Mouse (Mus musculus): ENCODE measurements at regions not wholly inside any gene's neighbourhood (a gene's known extent, or its start where the extent isn't known, plus 50 kb on each side); places are given as distances from the start of the nearest gene placed in this dataset.

DNA sequence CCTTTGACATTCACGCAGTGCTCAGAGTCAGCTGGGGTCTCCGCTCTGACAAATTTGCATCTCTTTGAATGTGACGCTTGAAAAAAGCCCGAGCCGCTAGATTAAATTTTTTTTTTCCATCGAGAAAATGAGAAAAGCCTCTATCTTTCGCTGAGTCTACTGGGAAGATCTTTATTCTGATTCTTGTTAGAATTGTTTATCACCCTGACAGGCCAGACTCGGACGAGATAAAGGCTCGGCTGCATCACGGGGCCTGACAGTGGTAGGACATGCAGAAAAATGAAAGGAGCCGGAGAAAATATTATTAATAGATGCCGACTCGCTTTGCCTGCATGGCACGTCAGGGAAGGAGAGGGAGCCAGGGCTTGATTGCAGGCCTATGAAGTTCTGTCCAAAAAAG, 616.8 kb downstream of the Vrk1 start:
- no peak overlapping the region for H3K4me2 ChIP-seq
- H3K27me3 ChIP-seq (ENCODE audit: control insufficient read depth, insufficient read depth, low read length), result no peaks in the 10 kb centered on the region
- 56% methylated on average over 15 of the region's 15 CpGs for WGBS
- no peak overlapping the region for H3K27ac ChIP-seq (ENCODE audit: low read depth, low read length)
- ATAC-seq (ENCODE audit: low FRiP score) (no peak), DNase-seq (ENCODE audit: low spot score, missing footprints) (peak; percentile 49)
- H3K9me3 ChIP-seq (ENCODE audit: control insufficient read depth, low read length), result no peaks in the 10 kb centered on the region
- no peak overlapping the region for H3K9ac ChIP-seq (ENCODE audit: low read length)
- H3K4me3 ChIP-seq (ENCODE audit: low read depth, low read length), result no peak overlapping the region
- no peaks in the 10 kb centered on the region for H3K36me3 ChIP-seq (ENCODE audit: control insufficient read depth, insufficient read depth, low read length)
- H3K4me1 ChIP-seq (ENCODE audit: control insufficient read depth, insufficient read depth, low read length), result 0 out of 2 replicates have a peak, but pooled peaks cover 2% of the 10 kb centered on the region

DNA sequence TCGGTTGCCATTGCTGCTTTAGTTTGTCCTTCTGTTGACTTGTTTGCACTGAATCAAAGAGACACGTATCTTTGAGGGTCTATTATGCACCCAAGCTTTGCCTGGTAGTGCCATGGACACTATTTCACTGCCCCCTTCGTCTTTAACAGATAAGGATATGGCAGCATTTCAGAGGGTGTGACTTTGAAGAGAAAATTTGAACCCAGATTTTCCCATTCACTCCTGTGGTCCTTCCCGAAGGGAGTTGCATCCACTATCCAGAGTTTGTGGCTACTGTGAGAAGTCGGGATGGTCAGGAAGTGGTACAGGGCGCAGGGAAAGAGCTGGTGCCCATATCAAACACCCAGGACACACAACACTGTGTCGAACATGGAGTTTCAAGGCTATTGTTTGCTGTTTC, 622.5 kb downstream of the Vrk1 start:
- DNase-seq (ENCODE audit: low spot score, missing footprints) (no peak), ATAC-seq (ENCODE audit: low FRiP score) (no peak)
- WGBS, result 84% methylated on average over 7 of the region's 7 CpGs
- H3K9me3 ChIP-seq (ENCODE audit: control insufficient read depth, low read length), result no peaks in the 10 kb centered on the region
- no peaks in the 10 kb centered on the region for H3K36me3 ChIP-seq (ENCODE audit: control insufficient read depth, insufficient read depth, low read length)
- H3K9ac ChIP-seq (ENCODE audit: low read length), result no peak overlapping the region
- H3K27me3 ChIP-seq (ENCODE audit: control insufficient read depth, insufficient read depth, low read length), result no peaks in the 10 kb centered on the region
- H3K4me2 ChIP-seq, result no peak overlapping the region
- H3K4me1 ChIP-seq (ENCODE audit: control insufficient read depth, insufficient read depth, low read length), result no peaks in the 10 kb centered on the region
- H3K4me3 ChIP-seq (ENCODE audit: low read depth, low read length), result no peak overlapping the region
- no peak overlapping the region for H3K27ac ChIP-seq (ENCODE audit: low read depth, low read length)

DNA sequence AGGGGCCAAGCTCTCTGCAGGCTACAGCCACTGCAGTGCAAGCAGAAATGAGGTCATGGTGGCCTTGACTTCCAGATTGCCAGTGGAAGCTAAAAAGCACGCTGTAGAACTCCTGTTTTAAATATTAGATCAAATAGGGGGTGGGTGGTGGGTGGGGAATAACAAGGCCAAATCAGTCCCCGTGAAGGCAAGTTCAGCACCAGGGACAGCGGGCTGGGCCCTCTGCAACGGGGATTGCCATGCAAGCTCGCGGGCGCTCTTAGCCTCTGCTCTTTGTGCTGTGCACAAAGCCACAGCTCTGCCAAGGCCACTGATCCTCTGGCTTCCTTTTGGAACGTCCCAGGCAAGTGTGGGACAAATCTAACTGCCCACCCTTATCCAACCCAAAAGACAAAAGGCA, 623.1 kb downstream of the Vrk1 start:
- no peak overlapping the region for H3K4me2 ChIP-seq
- DNase-seq (ENCODE audit: low spot score, missing footprints), result peak; percentile 91
- WGBS, result 6% methylated on average over 8 of the region's 8 CpGs
- H3K36me3 ChIP-seq (ENCODE audit: control insufficient read depth, insufficient read depth, low read length), result no peaks in the 10 kb centered on the region
- H3K4me3 ChIP-seq (ENCODE audit: low read depth, low read length), result no peak overlapping the region
- H3K27me3 ChIP-seq (ENCODE audit: control insufficient read depth, insufficient read depth, low read length), result no peaks in the 10 kb centered on the region
- H3K9ac ChIP-seq (ENCODE audit: low read length), result no peak overlapping the region
- H3K9me3 ChIP-seq (ENCODE audit: control insufficient read depth, low read length), result no peaks in the 10 kb centered on the region
- ATAC-seq (ENCODE audit: low FRiP score), result no peak
- H3K27ac ChIP-seq (ENCODE audit: low read depth, low read length), result no peak overlapping the region
- no peaks in the 10 kb centered on the region for H3K4me1 ChIP-seq (ENCODE audit: control insufficient read depth, insufficient read depth, low read length)

DNA sequence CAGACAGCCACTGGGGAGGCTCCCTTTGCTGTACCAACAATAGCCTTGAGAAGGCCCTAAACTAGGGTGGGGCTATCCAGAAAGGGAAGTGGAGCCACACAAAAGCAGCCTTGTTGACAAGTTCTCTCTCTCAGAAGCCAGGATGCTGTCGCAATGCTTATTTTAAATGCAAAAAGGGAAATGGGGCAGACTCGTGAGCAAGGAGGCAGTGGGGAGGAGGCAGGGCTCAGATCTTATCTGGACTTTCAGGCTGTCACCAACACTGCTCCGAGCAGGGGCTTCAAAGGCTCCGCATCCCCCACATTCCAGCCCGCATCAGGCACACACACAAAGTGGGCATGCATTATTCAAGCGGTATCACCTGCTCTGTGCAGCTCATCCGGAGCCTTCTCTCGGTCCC, 648.3 kb downstream of the Vrk1 start:
- H3K4me1 ChIP-seq (ENCODE audit: control insufficient read depth, insufficient read depth, low read length), result peaks cover 7% of the 10 kb centered on the region; the same call in 1 of the 2 replicates
- no peaks in the 10 kb centered on the region for H3K9me3 ChIP-seq (ENCODE audit: control insufficient read depth, low read length)
- H3K27me3 ChIP-seq (ENCODE audit: control insufficient read depth, insufficient read depth, low read length), result no peaks in the 10 kb centered on the region
- no peak overlapping the region for H3K27ac ChIP-seq (ENCODE audit: low read depth, low read length)
- H3K9ac ChIP-seq (ENCODE audit: low read length), result no peak overlapping the region
- DNase-seq (ENCODE audit: low spot score, missing footprints), result no peak
- no peak overlapping the region for H3K4me2 ChIP-seq
- WGBS, result 33% methylated on average over 8 of the region's 8 CpGs
- 0 out of 2 replicates have a peak, but pooled peaks have one; percentile 46 for ATAC-seq (ENCODE audit: low FRiP score)
- no peaks in the 10 kb centered on the region for H3K36me3 ChIP-seq (ENCODE audit: control insufficient read depth, insufficient read depth, low read length)
- no peak overlapping the region for H3K4me3 ChIP-seq (ENCODE audit: low read depth, low read length)

DNA sequence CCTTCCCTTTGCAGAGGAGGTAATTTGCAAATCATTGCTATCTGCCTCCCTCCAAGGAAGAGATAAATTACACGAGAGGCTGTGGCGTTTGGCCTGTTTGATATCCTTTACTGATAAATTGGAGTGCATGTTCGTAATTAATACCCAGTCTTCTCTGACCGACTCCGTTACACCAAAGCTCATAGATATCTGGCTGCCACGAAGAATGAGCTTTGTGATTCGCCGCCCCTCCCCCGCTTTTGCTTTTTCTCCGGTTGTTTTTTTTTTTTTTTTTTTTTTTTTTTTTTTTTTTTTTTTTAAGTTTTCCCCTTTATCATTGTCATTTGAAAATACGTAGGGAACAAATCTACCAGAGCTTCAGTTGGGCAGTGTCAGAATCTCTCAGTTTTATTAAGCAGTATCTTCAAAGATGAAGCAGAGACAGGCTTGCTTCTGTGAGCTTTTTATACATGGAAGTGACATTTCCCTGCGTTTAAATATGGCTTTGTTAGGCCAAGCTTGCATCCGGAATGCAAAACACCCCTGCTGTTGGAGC, 663.3 kb downstream of the Vrk1 start:
- Histone ChIP-seq H3K9ac (ENCODE audit: low read length) (no peak overlapping the region), H3K4me1 (ENCODE audit: control insufficient read depth, insufficient read depth, low read length) (peaks cover 5% of the 10 kb centered on the region), H3K27me3 (ENCODE audit: control insufficient read depth, insufficient read depth, low read length) (no peaks in the 10 kb centered on the region), H3K9me3 (ENCODE audit: control insufficient read depth, low read length) (no peaks in the 10 kb centered on the region), H3K4me3 (ENCODE audit: low read depth, low read length) (no peak overlapping the region), H3K27ac (ENCODE audit: low read depth, low read length) (no peak overlapping the region), H3K36me3 (ENCODE audit: control insufficient read depth, insufficient read depth, low read length) (no peaks in the 10 kb centered on the region), H3K4me2 (peak overlapping the region; percentile 7; the same call in 1 of the 2 replicates)
- DNase-seq (ENCODE audit: low spot score, missing footprints) (peak; percentile 88), ATAC-seq (ENCODE audit: low FRiP score) (no peak)
- 32% methylated on average over 13 of the region's 13 CpGs for WGBS

DNA sequence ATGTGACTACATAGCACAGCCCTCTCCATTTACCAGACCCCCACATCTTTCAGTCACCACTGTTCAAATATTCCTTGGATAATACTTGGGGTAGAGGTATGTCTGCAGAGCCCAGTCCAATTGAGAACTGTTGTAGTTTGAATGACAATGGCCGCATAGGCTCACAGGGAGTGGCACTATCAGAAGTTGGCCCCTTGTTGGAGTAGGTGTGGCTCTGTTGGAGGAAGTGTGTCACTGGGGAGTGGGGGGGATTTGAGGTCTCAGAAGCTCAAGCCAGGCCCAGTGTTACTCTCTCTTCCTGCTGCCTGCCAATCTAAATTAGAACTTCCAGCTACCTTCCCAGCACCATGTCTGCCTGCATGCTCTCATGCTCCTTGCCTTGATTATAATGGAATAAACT, 664.7 kb downstream of the Vrk1 start:
- Histone ChIP-seq H3K9me3 (ENCODE audit: control insufficient read depth, low read length) (no peaks in the 10 kb centered on the region), H3K36me3 (ENCODE audit: control insufficient read depth, insufficient read depth, low read length) (no peaks in the 10 kb centered on the region), H3K9ac (ENCODE audit: low read length) (no peak overlapping the region), H3K4me3 (ENCODE audit: low read depth, low read length) (no peak overlapping the region), H3K27ac (ENCODE audit: low read depth, low read length) (no peak overlapping the region), H3K4me2 (no peak overlapping the region), H3K4me1 (ENCODE audit: control insufficient read depth, insufficient read depth, low read length) (peaks cover 5% of the 10 kb centered on the region), H3K27me3 (ENCODE audit: control insufficient read depth, insufficient read depth, low read length) (no peaks in the 10 kb centered on the region)
- DNase-seq (ENCODE audit: low spot score, missing footprints), result no peak
- WGBS, result 92% methylated on average over 1 of the region's 1 CpGs
- ATAC-seq (ENCODE audit: low FRiP score), result no peak

DNA sequence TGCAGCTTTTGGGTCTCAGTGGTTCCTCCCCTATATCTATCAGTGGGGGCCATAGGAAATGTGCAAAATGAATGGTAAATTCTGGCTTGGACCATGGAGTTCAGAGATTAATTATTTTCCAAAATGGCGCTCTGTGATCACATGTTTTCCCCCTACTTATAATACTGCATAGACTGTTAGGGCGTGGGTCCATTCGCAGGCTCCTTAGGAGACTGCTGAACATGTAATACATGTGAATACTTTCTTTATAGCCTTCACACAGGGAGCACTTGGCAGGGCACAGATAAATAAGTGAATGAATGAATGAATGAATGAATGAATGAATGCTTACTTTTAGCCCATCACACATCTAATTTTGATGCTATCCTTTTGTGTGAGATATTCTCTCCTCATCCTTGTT, 666.1 kb downstream of the Vrk1 start:
- Histone ChIP-seq H3K27ac (ENCODE audit: low read depth, low read length) (no peak overlapping the region), H3K27me3 (ENCODE audit: control insufficient read depth, insufficient read depth, low read length) (no peaks in the 10 kb centered on the region), H3K4me3 (ENCODE audit: low read depth, low read length) (no peak overlapping the region), H3K4me1 (ENCODE audit: control insufficient read depth, insufficient read depth, low read length) (peaks cover 5% of the 10 kb centered on the region), H3K9me3 (ENCODE audit: control insufficient read depth, low read length) (no peaks in the 10 kb centered on the region), H3K9ac (ENCODE audit: low read length) (no peak overlapping the region), H3K36me3 (ENCODE audit: control insufficient read depth, insufficient read depth, low read length) (no peaks in the 10 kb centered on the region), H3K4me2 (no peak overlapping the region)
- 90% methylated on average over 3 of the region's 3 CpGs for WGBS
- no peak for ATAC-seq (ENCODE audit: low FRiP score)
- no peak for DNase-seq (ENCODE audit: low spot score, missing footprints)

DNA sequence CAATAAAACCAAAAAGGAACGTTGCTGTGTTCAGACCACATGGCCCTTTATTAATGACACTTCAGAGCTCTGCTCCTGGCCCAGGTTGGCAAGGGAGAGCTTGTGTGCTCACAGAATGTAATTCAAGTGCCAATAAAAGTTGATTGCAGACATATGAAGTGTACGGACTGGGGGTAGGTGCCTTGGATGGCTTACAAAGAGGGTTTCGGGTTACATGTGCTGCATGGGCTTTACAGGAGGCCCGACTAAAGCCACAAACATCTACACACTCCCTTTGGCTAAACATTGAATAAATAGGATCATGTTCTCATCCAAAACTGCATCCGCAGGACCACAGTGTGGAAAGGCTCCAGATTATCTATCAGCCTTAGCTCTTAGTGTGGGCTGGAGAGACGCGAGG, 666.5 kb downstream of the Vrk1 start:
- no peak overlapping the region for H3K4me3 ChIP-seq (ENCODE audit: low read depth, low read length)
- H3K9me3 ChIP-seq (ENCODE audit: control insufficient read depth, low read length), result no peaks in the 10 kb centered on the region
- no peaks in the 10 kb centered on the region for H3K36me3 ChIP-seq (ENCODE audit: control insufficient read depth, insufficient read depth, low read length)
- peaks cover 5% of the 10 kb centered on the region for H3K4me1 ChIP-seq (ENCODE audit: control insufficient read depth, insufficient read depth, low read length)
- ATAC-seq (ENCODE audit: low FRiP score) (no peak), DNase-seq (ENCODE audit: low spot score, missing footprints) (no peak)
- no peak overlapping the region for H3K9ac ChIP-seq (ENCODE audit: low read length)
- WGBS, result 78% methylated on average over 7 of the region's 7 CpGs
- H3K27me3 ChIP-seq (ENCODE audit: control insufficient read depth, insufficient read depth, low read length), result no peaks in the 10 kb centered on the region
- H3K4me2 ChIP-seq, result no peak overlapping the region
- H3K27ac ChIP-seq (ENCODE audit: low read depth, low read length), result no peak overlapping the region

DNA sequence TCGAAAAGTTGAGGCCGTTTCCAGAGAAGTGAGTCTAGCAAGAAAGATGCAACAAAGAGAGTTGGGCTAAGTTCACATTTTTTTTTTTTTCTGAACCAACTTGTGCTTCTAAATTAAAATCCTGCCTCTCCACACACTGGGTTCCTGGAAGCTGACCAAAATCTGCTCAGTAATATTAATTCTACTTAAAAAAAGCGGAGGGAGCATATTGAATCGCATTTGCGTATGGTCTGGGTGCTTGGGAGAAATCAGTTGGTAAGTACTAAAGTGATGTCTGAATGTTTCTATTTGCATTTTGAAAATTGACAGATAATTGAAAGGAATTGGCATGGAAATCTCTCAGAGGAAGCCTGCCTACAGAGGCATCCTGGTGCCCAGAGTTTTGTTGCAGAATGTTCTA, 676.0 kb downstream of the Vrk1 start:
- WGBS, result 94% methylated on average over 5 of the region's 5 CpGs
- no peaks in the 10 kb centered on the region for H3K9me3 ChIP-seq (ENCODE audit: control insufficient read depth, low read length)
- no peak overlapping the region for H3K27ac ChIP-seq (ENCODE audit: low read depth, low read length)
- no peak overlapping the region for H3K4me2 ChIP-seq
- H3K9ac ChIP-seq (ENCODE audit: low read length), result no peak overlapping the region
- DNase-seq (ENCODE audit: low spot score, missing footprints), result no peak
- H3K27me3 ChIP-seq (ENCODE audit: control insufficient read depth, insufficient read depth, low read length), result no peaks in the 10 kb centered on the region
- H3K36me3 ChIP-seq (ENCODE audit: control insufficient read depth, insufficient read depth, low read length), result no peaks in the 10 kb centered on the region
- no peak overlapping the region for H3K4me3 ChIP-seq (ENCODE audit: low read depth, low read length)
- peaks cover 3% of the 10 kb centered on the region; the same call in 1 of the 2 replicates for H3K4me1 ChIP-seq (ENCODE audit: control insufficient read depth, insufficient read depth, low read length)
- no peak for ATAC-seq (ENCODE audit: low FRiP score)
